Mouse (Mus musculus) E14TG2a.4 (cell line): ENCODE results near the gene Rrp36.

Source experiments
- CTCF ChIP-seq: conservative IDR thresholded peaks from 2 replicates; pipeline ENCODE4 v1.5.1; 2014; ENCODE audit warnings: low read length
- NANOG ChIP-seq: IDR thresholded peaks from 2 replicates; pipeline ENCODE4 v1.6.1; 2014; ENCODE audit warnings: borderline replicate concordance, low read length, mixed read lengths
- POU5F1 ChIP-seq: IDR thresholded peaks from 2 replicates; pipeline ENCODE4 v1.6.1; 2014; ENCODE audit warnings: low read length, borderline replicate concordance

GRCm38 (mm10) chr17:46702100-46702499 lies 27.9 kb upstream of the Rrp36 start:
- no peak for TF ChIP-seq CTCF
- no peak for TF ChIP-seq POU5F1
- no peak for TF ChIP-seq NANOG
